Mouse (Mus musculus): ENCODE measurements at regions not wholly inside any gene's neighbourhood (a gene's known extent, or its start where the extent isn't known, plus 50 kb on each side); places are given as distances from the start of the nearest gene placed in this dataset.

DNA sequence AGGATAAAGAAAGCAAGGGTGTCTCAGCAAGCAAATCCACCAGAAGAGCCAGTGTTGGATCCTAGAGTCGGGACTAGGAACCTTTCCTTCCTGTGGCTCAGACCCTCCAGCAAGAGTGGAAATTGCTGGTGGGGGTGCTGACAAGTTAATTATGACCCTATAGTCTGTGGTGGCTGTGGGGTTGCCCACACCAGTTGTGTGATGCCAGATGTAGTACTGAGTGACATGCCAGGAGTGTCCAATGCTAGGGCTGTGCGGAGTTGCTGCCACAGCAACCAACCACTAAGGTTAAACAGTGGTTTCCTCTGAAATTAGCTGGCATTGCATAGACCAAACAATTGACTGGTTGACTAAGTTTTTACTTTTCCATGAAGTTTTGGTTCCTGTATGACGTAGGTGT is 226.3 kb downstream of the Snx19 start:
- TF ChIP-seq CTCF (IDR thresholded peaks at IDR 0.05; ENCODE audit: borderline replicate concordance, insufficient read depth, low read depth, low read length) (no peak), POLR2A (IDR thresholded peaks at IDR 0.05; ENCODE audit: borderline replicate concordance, insufficient read depth, low read length) (no peak)

All from cerebellum, adult 2 months (tissue).